Mouse (Mus musculus): ENCODE measurements around the gene Rab4a. TPM values are rescaled to one million over a fixed set of nuclear protein-coding genes. Genes with fewer than 3 reads are reported as not detected.

Rab4a gene
- 4.4 and 5.1 TPM in 2 replicates for polyA plus RNA-seq (2012; rRNA removed)

GRCm38 (mm10) chr8:123805718-123806373, at the start of gene Rab4a:
Gene Rab4a, plus strand, starts transcription at chr8:123805985.
- peak within 1 kb of the TSS; percentile 67 for H3K4me3 ChIP-seq (ENCODE audit: control insufficient read depth, insufficient read depth, low read length)
- peak; percentile 70 for DNase-seq
- no peak within 1 kb of the TSS for H3K27ac ChIP-seq (ENCODE audit: control insufficient read depth, insufficient read depth, low read length)
- no peaks in the 10 kb centered on the region for H3K36me3 ChIP-seq (ENCODE audit: control insufficient read depth, insufficient read depth, low read length)
- WGBS = 1% methylated on average over 45 of the region's 48 CpGs
- H3K4me1 ChIP-seq (replicated peaks; ENCODE audit: control insufficient read depth, insufficient read depth, low read length) = peaks cover 19% of the 10 kb centered on the region
- no peak for TF ChIP-seq CTCF (IDR thresholded peaks at IDR 0.05; ENCODE audit: borderline replicate concordance, control insufficient read depth, extremely low read depth, insufficient read depth, low read length, poor library complexity)
- peak; percentile 42; the same call in 1 of the 2 replicates for TF ChIP-seq POLR2A (IDR thresholded peaks at IDR 0.05; ENCODE audit: control insufficient read depth, extremely low read depth, insufficient read depth, low read length, poor library complexity)
- H3K27me3 ChIP-seq (ENCODE audit: control insufficient read depth, insufficient read depth, low read length) = no peaks in the 10 kb centered on the region

- TF ChIP-seq POLR2A (IDR thresholded peaks at IDR 0.05; ENCODE audit: control insufficient read depth, extremely low read depth, insufficient read depth, low read length, poor library complexity) = no peak
- TF ChIP-seq CTCF (IDR thresholded peaks at IDR 0.05; ENCODE audit: borderline replicate concordance, control insufficient read depth, extremely low read depth, insufficient read depth, low read length, poor library complexity) = no peak
- WGBS = 84% methylated on average over 8 of the region's 8 CpGs
- H3K4me1 ChIP-seq (replicated peaks; ENCODE audit: control insufficient read depth, insufficient read depth, low read length) = no peaks in the 10 kb centered on the region
- no peaks in the 10 kb centered on the region for H3K27me3 ChIP-seq (ENCODE audit: control insufficient read depth, insufficient read depth, low read length)
- no peak overlapping the region for H3K4me3 ChIP-seq (ENCODE audit: control insufficient read depth, insufficient read depth, low read length)
- no peak overlapping the region for H3K27ac ChIP-seq (ENCODE audit: control insufficient read depth, insufficient read depth, low read length)
- DNase-seq = no peak
- H3K36me3 ChIP-seq (ENCODE audit: control insufficient read depth, insufficient read depth, low read length) = no peaks in the 10 kb centered on the region
These were observed 48.9 kb upstream of the Rab4a start for GRCm38 (mm10) chr8:123756901-123757300.

- Histone ChIP-seq H3K4me1 (replicated peaks; ENCODE audit: control insufficient read depth, insufficient read depth, low read length) (no peaks in the 10 kb centered on the region), H3K4me3 (ENCODE audit: control insufficient read depth, insufficient read depth, low read length) (no peak overlapping the region), H3K27me3 (ENCODE audit: control insufficient read depth, insufficient read depth, low read length) (no peaks in the 10 kb centered on the region), H3K27ac (ENCODE audit: control insufficient read depth, insufficient read depth, low read length) (no peak overlapping the region), H3K36me3 (ENCODE audit: control insufficient read depth, insufficient read depth, low read length) (no peaks in the 10 kb centered on the region)
- TF ChIP-seq POLR2A (IDR thresholded peaks at IDR 0.05; ENCODE audit: control insufficient read depth, extremely low read depth, insufficient read depth, low read length, poor library complexity) = no peak
- no peak for TF ChIP-seq CTCF (IDR thresholded peaks at IDR 0.05; ENCODE audit: borderline replicate concordance, control insufficient read depth, extremely low read depth, insufficient read depth, low read length, poor library complexity)
- DNase-seq = no peak
- 86% methylated on average over 1 of the region's 1 CpGs for WGBS
These were observed 46.9 kb upstream of the Rab4a start for GRCm38 (mm10) chr8:123758935-123759334.

GRCm38 (mm10) chr8:123759933-123760332, 45.9 kb upstream of the Rab4a start:
- Histone ChIP-seq H3K4me1 (replicated peaks; ENCODE audit: control insufficient read depth, insufficient read depth, low read length) (no peaks in the 10 kb centered on the region), H3K27me3 (ENCODE audit: control insufficient read depth, insufficient read depth, low read length) (no peaks in the 10 kb centered on the region), H3K4me3 (ENCODE audit: control insufficient read depth, insufficient read depth, low read length) (no peak overlapping the region), H3K36me3 (ENCODE audit: control insufficient read depth, insufficient read depth, low read length) (no peaks in the 10 kb centered on the region), H3K27ac (ENCODE audit: control insufficient read depth, insufficient read depth, low read length) (no peak overlapping the region)
- TF ChIP-seq POLR2A (IDR thresholded peaks at IDR 0.05; ENCODE audit: control insufficient read depth, extremely low read depth, insufficient read depth, low read length, poor library complexity) (no peak), CTCF (IDR thresholded peaks at IDR 0.05; ENCODE audit: borderline replicate concordance, control insufficient read depth, extremely low read depth, insufficient read depth, low read length, poor library complexity) (no peak)
- no peak for DNase-seq
- 59% methylated on average over 10 of the region's 10 CpGs for WGBS

- WGBS = 84% methylated on average over 5 of the region's 5 CpGs
- Histone ChIP-seq H3K27ac (ENCODE audit: control insufficient read depth, insufficient read depth, low read length) (no peak overlapping the region), H3K27me3 (ENCODE audit: control insufficient read depth, insufficient read depth, low read length) (no peaks in the 10 kb centered on the region)
These were observed 45.2 kb upstream of the Rab4a start for GRCm38 (mm10) chr8:123760579-123760978.

GRCm38 (mm10) chr8:123761266-123761882, 44.4 kb upstream of the Rab4a start:
- WGBS = 82% methylated on average over 12 of the region's 12 CpGs
- Histone ChIP-seq H3K27ac (ENCODE audit: control insufficient read depth, insufficient read depth, low read length) (no peak overlapping the region), H3K27me3 (ENCODE audit: control insufficient read depth, insufficient read depth, low read length) (no peaks in the 10 kb centered on the region), H3K4me1 (replicated peaks; ENCODE audit: control insufficient read depth, insufficient read depth, low read length) (no peaks in the 10 kb centered on the region), H3K4me3 (ENCODE audit: control insufficient read depth, insufficient read depth, low read length) (no peak overlapping the region), H3K36me3 (ENCODE audit: control insufficient read depth, insufficient read depth, low read length) (no peaks in the 10 kb centered on the region)
- no peak for DNase-seq
- no peak for TF ChIP-seq CTCF (IDR thresholded peaks at IDR 0.05; ENCODE audit: borderline replicate concordance, control insufficient read depth, extremely low read depth, insufficient read depth, low read length, poor library complexity)
- no peak for TF ChIP-seq POLR2A (IDR thresholded peaks at IDR 0.05; ENCODE audit: control insufficient read depth, extremely low read depth, insufficient read depth, low read length, poor library complexity)

More at GRCm38 (mm10) chr8:123760579-123760978, 45.2 kb upstream of the Rab4a start:
- no peak overlapping the region for H3K4me3 ChIP-seq (ENCODE audit: control insufficient read depth, insufficient read depth, low read length)
- DNase-seq = no peak
- H3K36me3 ChIP-seq (ENCODE audit: control insufficient read depth, insufficient read depth, low read length) = no peaks in the 10 kb centered on the region
- no peaks in the 10 kb centered on the region for H3K4me1 ChIP-seq (replicated peaks; ENCODE audit: control insufficient read depth, insufficient read depth, low read length)
- TF ChIP-seq CTCF (IDR thresholded peaks at IDR 0.05; ENCODE audit: borderline replicate concordance, control insufficient read depth, extremely low read depth, insufficient read depth, low read length, poor library complexity) (no peak), POLR2A (IDR thresholded peaks at IDR 0.05; ENCODE audit: control insufficient read depth, extremely low read depth, insufficient read depth, low read length, poor library complexity) (no peak)
